Mouse (Mus musculus): ENCODE measurements around the gene Trub2. TPM values are rescaled to one million over a fixed set of nuclear protein-coding genes. Genes with fewer than 3 reads are reported as not detected.

Trub2 gene
- total RNA-seq (2014; fragmentation: Nextera tagmentation) (28.1 and 30.5 TPM in 2 replicates), total RNA-seq (2017) (51.7 and 66.4 TPM in 2 replicates), polyA plus RNA-seq (2012) (5.6 and 7.9 TPM in 2 replicates)

- ATAC-seq (ENCODE audit: extremely low read depth, insufficient number of reproducible peaks, low FRiP score, poor library complexity, severe bottlenecking): peak; percentile 47; the same call in 1 of the 2 replicates
- Histone ChIP-seq H3K36me3 (replicated peaks) (peaks cover 74% of the 10 kb centered on the region), H3K27me3 (ENCODE audit: insufficient read depth, low read length) (no peaks in the 10 kb centered on the region), H3K4me1 (ENCODE audit: insufficient read depth, low read depth, low read length) (peaks cover 27% of the 10 kb centered on the region), H3K4me3 (ENCODE audit: low read depth, low read length) (peak within 1 kb of the TSS; percentile 88), H3K9me3 (replicated peaks) (no peaks in the 10 kb centered on the region)
- DNase-seq (ENCODE audit: low spot score): peak; percentile 75
- TF ChIP-seq CTCF (IDR thresholded peaks at IDR 0.05; ENCODE audit: low read depth, low read length) (no peak), POLR2AphosphoS5 (IDR thresholded peaks at IDR 0.05; ENCODE audit: insufficient replicate concordance, low read depth, low read length) (no peak), TAL1 (conservative IDR thresholded peaks at IDR 0.05; ENCODE audit: low read depth, low read length) (no peak), GATA2 (IDR thresholded peaks at IDR 0.05; ENCODE audit: borderline replicate concordance, low read depth, low read length) (no peak), GATA1 (IDR thresholded peaks at IDR 0.05; ENCODE audit: borderline replicate concordance, low read length) (no peak)
Observed at GRCm38 (mm10) chr2:29787937-29788681, at the start of gene Trub2. Gene Trub2 (minus strand): TSS chr2:29788502.

- ATAC-seq (ENCODE audit: extremely low read depth, insufficient number of reproducible peaks, low FRiP score, poor library complexity, severe bottlenecking) (no peak), DNase-seq (ENCODE audit: low spot score) (no peak)
- Histone ChIP-seq H3K4me1 (ENCODE audit: insufficient read depth, low read depth, low read length) (peaks cover 10% of the 10 kb centered on the region), H3K4me3 (ENCODE audit: low read depth, low read length) (no peak overlapping the region), H3K36me3 (replicated peaks) (peaks cover 95% of the 10 kb centered on the region), H3K9me3 (replicated peaks) (no peaks in the 10 kb centered on the region), H3K27me3 (ENCODE audit: insufficient read depth, low read length) (no peaks in the 10 kb centered on the region)
- TF ChIP-seq CTCF (IDR thresholded peaks at IDR 0.05; ENCODE audit: low read depth, low read length) (no peak), GATA2 (IDR thresholded peaks at IDR 0.05; ENCODE audit: borderline replicate concordance, low read depth, low read length) (no peak), GATA1 (IDR thresholded peaks at IDR 0.05; ENCODE audit: borderline replicate concordance, low read length) (no peak), TAL1 (conservative IDR thresholded peaks at IDR 0.05; ENCODE audit: low read depth, low read length) (no peak), POLR2AphosphoS5 (IDR thresholded peaks at IDR 0.05; ENCODE audit: insufficient replicate concordance, low read depth, low read length) (no peak)
Observed at GRCm38 (mm10) chr2:29835391-29835899, 47.1 kb upstream of the Trub2 start.

- Histone ChIP-seq H3K27me3 (ENCODE audit: insufficient read depth, low read length) (no peaks in the 10 kb centered on the region), H3K9me3 (replicated peaks) (no peaks in the 10 kb centered on the region), H3K4me1 (ENCODE audit: insufficient read depth, low read depth, low read length) (peaks cover 14% of the 10 kb centered on the region), H3K36me3 (replicated peaks) (peaks cover 93% of the 10 kb centered on the region), H3K4me3 (ENCODE audit: low read depth, low read length) (no peak overlapping the region)
- DNase-seq (ENCODE audit: low spot score) (no peak), ATAC-seq (ENCODE audit: extremely low read depth, insufficient number of reproducible peaks, low FRiP score, poor library complexity, severe bottlenecking) (no peak)
- no peak for TF ChIP-seq GATA2 (IDR thresholded peaks at IDR 0.05; ENCODE audit: borderline replicate concordance, low read depth, low read length)
- TF ChIP-seq GATA1 (IDR thresholded peaks at IDR 0.05; ENCODE audit: borderline replicate concordance, low read length): no peak
- no peak for TF ChIP-seq CTCF (IDR thresholded peaks at IDR 0.05; ENCODE audit: low read depth, low read length)
- no peak for TF ChIP-seq TAL1 (conservative IDR thresholded peaks at IDR 0.05; ENCODE audit: low read depth, low read length)
- TF ChIP-seq POLR2AphosphoS5 (IDR thresholded peaks at IDR 0.05; ENCODE audit: insufficient replicate concordance, low read depth, low read length): no peak
Observed at GRCm38 (mm10) chr2:29833796-29834195, 45.5 kb upstream of the Trub2 start.

- Histone ChIP-seq H3K27me3 (ENCODE audit: insufficient read depth, low read length) (no peaks in the 10 kb centered on the region), H3K36me3 (replicated peaks) (peaks cover 73% of the 10 kb centered on the region), H3K4me1 (ENCODE audit: insufficient read depth, low read depth, low read length) (peaks cover 25% of the 10 kb centered on the region), H3K4me3 (ENCODE audit: low read depth, low read length) (no peak overlapping the region), H3K9me3 (replicated peaks) (no peaks in the 10 kb centered on the region)
- TF ChIP-seq CTCF (IDR thresholded peaks at IDR 0.05; ENCODE audit: low read depth, low read length): no peak
- TF ChIP-seq GATA1 (IDR thresholded peaks at IDR 0.05; ENCODE audit: borderline replicate concordance, low read length): no peak
- no peak for TF ChIP-seq GATA2 (IDR thresholded peaks at IDR 0.05; ENCODE audit: borderline replicate concordance, low read depth, low read length)
- TF ChIP-seq POLR2AphosphoS5 (IDR thresholded peaks at IDR 0.05; ENCODE audit: insufficient replicate concordance, low read depth, low read length): no peak
- TF ChIP-seq TAL1 (conservative IDR thresholded peaks at IDR 0.05; ENCODE audit: low read depth, low read length): no peak
- DNase-seq (ENCODE audit: low spot score) (no peak), ATAC-seq (ENCODE audit: extremely low read depth, insufficient number of reproducible peaks, low FRiP score, poor library complexity, severe bottlenecking) (no peak)
Observed at GRCm38 (mm10) chr2:29831106-29831505, 42.8 kb upstream of the Trub2 start.

DNA sequence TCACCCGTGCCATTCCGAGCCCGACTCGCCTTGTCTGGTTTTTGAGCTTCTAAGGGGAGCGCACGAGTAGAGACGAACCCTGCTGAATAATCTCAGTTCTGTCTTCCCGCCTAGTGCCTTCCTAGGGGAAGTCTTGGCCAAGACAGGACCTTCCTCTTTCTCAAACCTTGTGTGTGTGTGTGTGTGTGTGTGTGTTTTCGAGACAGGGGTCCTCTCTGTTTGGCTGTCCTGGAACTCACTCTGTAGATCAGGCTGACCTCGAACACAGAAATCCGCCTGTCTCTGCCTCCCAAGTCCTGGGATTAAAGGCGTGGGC is 39.4 kb upstream of the Trub2 start:
- no peaks in the 10 kb centered on the region for H3K9me3 ChIP-seq (replicated peaks)
- DNase-seq (ENCODE audit: low spot score): no peak
- peaks cover 32% of the 10 kb centered on the region for H3K4me1 ChIP-seq (ENCODE audit: insufficient read depth, low read depth, low read length)
- peak overlapping the region; percentile 96 for H3K4me3 ChIP-seq (ENCODE audit: low read depth, low read length)
- no peak for ATAC-seq (ENCODE audit: extremely low read depth, insufficient number of reproducible peaks, low FRiP score, poor library complexity, severe bottlenecking)
- no peaks in the 10 kb centered on the region for H3K27me3 ChIP-seq (ENCODE audit: insufficient read depth, low read length)
- TF ChIP-seq CTCF (IDR thresholded peaks at IDR 0.05; ENCODE audit: low read depth, low read length) (no peak), TAL1 (conservative IDR thresholded peaks at IDR 0.05; ENCODE audit: low read depth, low read length) (no peak), GATA1 (IDR thresholded peaks at IDR 0.05; ENCODE audit: borderline replicate concordance, low read length) (no peak), POLR2AphosphoS5 (IDR thresholded peaks at IDR 0.05; ENCODE audit: insufficient replicate concordance, low read depth, low read length) (no peak), GATA2 (IDR thresholded peaks at IDR 0.05; ENCODE audit: borderline replicate concordance, low read depth, low read length) (no peak)
- H3K36me3 ChIP-seq (replicated peaks): peaks cover 45% of the 10 kb centered on the region

GRCm38 (mm10) chr2:29826926-29827708 is 38.8 kb upstream of the Trub2 start:
- H3K4me1 ChIP-seq (ENCODE audit: insufficient read depth, low read depth, low read length): peaks cover 32% of the 10 kb centered on the region
- DNase-seq (ENCODE audit: low spot score) (peak; percentile 92), ATAC-seq (ENCODE audit: extremely low read depth, insufficient number of reproducible peaks, low FRiP score, poor library complexity, severe bottlenecking) (peak; percentile 99)
- no peaks in the 10 kb centered on the region for H3K9me3 ChIP-seq (replicated peaks)
- H3K4me3 ChIP-seq (ENCODE audit: low read depth, low read length): peak overlapping the region; percentile 96
- TF ChIP-seq GATA2 (IDR thresholded peaks at IDR 0.05; ENCODE audit: borderline replicate concordance, low read depth, low read length) (no peak), TAL1 (conservative IDR thresholded peaks at IDR 0.05; ENCODE audit: low read depth, low read length) (no peak), POLR2AphosphoS5 (IDR thresholded peaks at IDR 0.05; ENCODE audit: insufficient replicate concordance, low read depth, low read length) (no peak), GATA1 (IDR thresholded peaks at IDR 0.05; ENCODE audit: borderline replicate concordance, low read length) (no peak), CTCF (IDR thresholded peaks at IDR 0.05; ENCODE audit: low read depth, low read length) (no peak)
- peaks cover 41% of the 10 kb centered on the region for H3K36me3 ChIP-seq (replicated peaks)
- H3K27me3 ChIP-seq (ENCODE audit: insufficient read depth, low read length): no peaks in the 10 kb centered on the region
